Mouse (Mus musculus): ENCODE measurements around the gene Hspa12b.

- TF ChIP-seq CTCF (IDR thresholded peaks at IDR 0.05) (no peak), EP300 (IDR thresholded peaks at IDR 0.05; ENCODE audit: insufficient read depth, low read depth, low read length) (no peak)
These were observed 46.6 kb upstream of the Hspa12b start for GRCm38 (mm10) chr2:131080507-131080906.

Measured in heart, adult 2 months (tissue).